Mouse (Mus musculus) cerebellum, adult 8-10 months (tissue): Measurements from ENCODE around the gene Stpg1.

Experiments
- DNase-seq: peaks from one replicate; pipeline ENCODE4 v3.0.0; 2022

Gene Stpg1

GRCm38 (mm10) chr4:135494521-135495396, at the start of gene Stpg1, which contains the start of gene Nipal3:
Gene Stpg1 (plus strand): TSS chr4:135494790.
Gene Nipal3 (minus strand): TSS chr4:135495038.
- peak; percentile 91 for DNase-seq

DNA sequence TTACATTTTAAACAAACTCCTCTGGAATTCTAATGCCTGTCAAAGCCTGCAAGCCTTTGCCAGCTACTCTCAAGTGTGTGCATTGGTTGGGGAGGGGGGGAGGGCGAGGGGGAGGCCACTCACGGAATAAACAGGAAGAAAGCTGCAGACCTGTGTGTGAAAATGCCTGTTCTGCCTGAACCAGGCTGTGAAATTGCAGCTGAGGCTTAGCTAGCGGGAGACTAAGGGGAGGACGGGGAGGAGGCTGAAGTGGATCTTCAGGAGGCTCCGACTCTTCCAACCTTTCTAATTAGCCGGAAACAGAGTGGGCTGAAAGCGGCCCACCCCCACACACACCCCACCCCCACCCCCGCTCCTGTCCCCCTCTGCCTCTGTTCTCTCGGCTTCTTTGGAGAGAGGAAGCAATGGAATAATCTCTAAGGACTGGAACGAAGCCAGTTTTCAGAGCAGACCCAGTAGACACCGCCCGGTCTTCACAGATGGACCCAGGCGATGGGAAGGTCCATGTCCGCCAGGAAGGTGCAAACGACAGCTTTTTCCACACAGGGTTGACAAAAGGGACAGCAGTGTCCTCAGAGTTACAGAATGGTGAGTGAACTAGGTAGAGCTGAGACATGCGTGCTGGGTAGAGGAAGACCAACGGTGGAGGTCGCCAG, 43.1 kb upstream of the Stpg1 start:
- DNase-seq = no peak

GRCm38 (mm10) chr4:135453164-135453563, 41.4 kb upstream of the Stpg1 start:
- no peak for DNase-seq

DNA sequence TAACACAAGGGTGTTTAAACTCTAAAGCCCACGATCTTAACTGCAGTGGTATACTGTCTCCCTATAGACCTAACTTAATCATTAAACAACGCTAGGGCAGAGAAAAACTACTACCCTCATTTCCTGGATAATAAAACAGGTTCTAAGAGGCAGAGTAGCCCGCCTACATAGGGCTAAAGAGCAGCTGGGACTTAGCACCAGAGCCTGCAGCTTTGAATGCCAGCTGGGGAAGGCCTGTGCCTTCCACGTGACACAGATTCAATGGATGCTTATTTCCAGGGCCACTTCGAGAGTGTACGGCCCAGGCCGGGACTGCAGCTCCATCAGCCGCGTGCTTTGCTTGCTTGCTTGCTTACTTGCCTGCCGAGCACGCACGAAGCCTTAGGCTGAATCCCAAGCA, 41.0 kb upstream of the Stpg1 start:
- DNase-seq = no peak

- DNase-seq = no peak
Measured at GRCm38 (mm10) chr4:135463406-135463805, 31.2 kb upstream of the Stpg1 start.

DNA sequence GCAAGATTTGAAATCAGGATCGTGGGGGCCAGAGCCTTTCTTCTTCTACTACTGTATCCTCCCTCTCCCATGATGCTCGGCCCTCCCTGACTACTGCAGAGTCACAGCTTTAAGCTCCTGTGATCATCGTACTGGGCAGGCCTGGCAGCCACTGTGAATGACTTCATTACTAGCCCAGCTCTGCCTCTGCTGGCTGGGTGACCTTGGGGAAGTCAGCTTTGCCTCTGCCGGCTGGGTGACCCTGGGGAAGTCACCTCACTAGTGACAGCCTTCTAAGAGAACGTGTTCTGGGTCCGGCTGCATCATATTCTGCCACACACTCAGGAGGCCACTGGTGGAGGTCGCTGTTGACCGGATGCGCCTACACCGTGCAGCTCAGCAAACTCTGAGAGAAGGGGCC, 16.7 kb upstream of the Stpg1 start:
- DNase-seq = no peak

- DNase-seq = no peak
Measured at GRCm38 (mm10) chr4:135480370-135480769, 14.2 kb upstream of the Stpg1 start.

- DNase-seq = no peak
Measured at GRCm38 (mm10) chr4:135485086-135485485, 9.5 kb upstream of the Stpg1 start.

DNA sequence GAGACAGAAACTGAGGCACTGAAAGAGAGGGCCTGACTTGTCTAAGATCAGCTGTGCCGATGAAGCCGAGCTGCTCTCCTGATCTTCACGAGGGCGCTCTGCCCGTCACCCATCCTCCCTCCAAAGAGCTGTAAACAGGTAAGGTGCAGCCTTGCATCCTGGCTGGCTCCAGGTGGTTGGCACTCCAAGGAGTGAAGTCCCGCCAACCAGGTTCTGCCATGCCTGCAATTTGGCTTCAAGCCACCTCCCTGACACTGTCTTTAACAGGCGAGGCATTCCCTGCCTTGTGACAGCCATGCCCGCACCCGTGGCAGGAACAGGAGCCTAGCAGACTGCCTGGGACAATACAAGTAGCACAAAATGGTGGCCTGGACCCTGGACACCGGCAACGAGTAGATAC, 8.2 kb upstream of the Stpg1 start:
- DNase-seq = peak; percentile 69

- DNase-seq = no peak
Measured at GRCm38 (mm10) chr4:135489256-135489655, 5.3 kb upstream of the Stpg1 start.

DNA sequence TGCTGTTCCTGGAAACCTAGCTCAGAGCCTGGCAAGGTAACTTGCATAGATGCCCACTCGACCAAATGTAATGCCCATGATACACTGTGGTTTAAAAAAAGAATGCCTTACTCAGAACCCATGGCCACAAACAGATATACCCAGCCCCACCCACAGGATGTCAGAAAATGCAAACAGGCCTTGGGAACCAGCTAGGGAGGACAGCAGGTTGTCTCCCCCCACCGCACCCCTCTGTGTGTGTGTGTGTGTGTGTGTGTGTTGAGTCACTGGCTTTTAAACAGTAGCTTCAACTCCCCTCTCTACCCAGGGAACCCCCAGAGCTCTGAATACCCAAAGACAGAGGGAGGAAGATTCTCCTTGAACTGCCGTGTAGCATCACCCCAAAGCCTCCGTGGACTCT, 1.3 kb upstream of the Stpg1 start:
- DNase-seq = no peak

DNA sequence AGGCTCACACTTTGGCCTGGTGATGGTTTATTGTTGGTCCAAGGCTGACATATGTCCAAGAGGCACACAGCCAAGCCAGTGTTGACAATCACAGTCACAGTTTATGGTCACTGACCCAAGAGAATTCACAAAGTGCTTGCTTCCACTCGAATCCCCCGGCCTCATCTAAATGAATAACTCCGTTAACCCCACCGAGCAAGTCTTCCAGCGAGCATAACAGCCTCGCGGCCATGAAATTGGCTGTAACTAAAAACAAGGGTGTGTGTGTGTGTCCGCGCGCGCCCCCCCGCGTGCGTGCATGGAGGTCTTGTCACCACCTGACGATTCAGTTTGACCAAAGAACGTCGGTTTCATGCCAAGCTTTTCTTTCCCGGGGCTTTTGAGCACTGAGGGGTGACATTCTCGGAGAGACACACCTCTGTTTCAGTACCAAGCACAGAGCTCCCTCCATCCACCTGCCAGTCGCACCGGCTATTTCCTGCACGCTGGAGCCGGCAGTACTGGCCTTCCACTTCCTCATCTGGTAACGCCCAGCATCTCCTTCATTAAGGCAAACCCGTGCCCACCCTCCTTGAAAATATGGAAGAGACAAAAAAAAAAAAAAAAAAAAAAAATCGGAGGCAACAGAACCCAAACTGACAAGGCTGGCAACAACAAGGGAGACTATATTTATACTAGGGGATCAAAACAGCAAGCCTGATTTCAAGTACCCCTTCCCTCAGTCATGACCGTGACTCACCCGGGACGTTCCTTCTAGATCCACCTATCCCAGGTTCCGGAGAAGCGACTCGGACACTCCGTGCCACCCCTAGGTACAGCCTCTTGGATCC, 684 bp upstream of the Stpg1 start:
- peak; percentile 67 for DNase-seq

DNA sequence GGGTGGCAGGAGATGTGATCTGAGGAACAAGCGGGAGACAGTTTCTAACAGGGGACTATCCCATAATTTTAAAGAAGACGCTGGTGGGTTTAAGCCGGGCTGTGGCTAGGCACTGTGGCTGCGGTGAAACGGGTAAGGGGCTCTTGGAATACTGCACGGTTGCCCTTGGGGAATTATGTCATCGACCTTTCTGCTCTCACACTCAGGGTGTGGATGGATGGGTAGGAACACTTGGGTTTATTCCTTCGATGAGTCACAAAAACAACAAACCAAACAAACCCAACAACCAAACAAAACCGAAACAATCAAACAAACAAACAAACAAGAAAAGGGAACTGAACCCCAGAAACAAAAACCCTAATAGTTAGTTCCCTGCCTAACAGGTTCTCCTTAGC, 804 bp downstream of the Stpg1 start:
- DNase-seq = no peak

GRCm38 (mm10) chr4:135495810-135496209, 1.2 kb downstream of the Stpg1 start:
- DNase-seq = peak; percentile 31

GRCm38 (mm10) chr4:135498136-135498535, 3.5 kb downstream of the Stpg1 start:
- DNase-seq = no peak

DNA sequence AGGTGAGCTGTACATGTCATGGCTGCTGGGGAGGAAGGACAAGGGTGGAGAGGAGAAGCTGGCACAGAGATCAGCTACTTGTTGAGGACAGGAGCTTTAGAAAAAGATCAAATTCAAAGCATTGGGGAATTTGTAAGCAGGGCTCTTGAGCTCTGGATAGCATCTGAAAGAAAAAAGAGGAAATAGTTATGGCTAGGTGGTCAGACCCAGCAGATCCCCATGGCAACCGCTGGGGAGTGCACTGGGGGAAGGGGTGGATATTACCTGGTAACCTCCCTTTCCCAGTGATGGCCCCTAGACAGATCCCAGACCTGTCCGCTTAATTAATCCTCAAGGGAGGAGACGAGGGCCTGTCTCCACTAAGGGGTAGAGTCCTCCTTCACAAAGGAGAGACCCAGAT, 5.2 kb downstream of the Stpg1 start:
- no peak for DNase-seq

GRCm38 (mm10) chr4:135501587-135501986, 7.0 kb downstream of the Stpg1 start:
- DNase-seq = no peak

DNA sequence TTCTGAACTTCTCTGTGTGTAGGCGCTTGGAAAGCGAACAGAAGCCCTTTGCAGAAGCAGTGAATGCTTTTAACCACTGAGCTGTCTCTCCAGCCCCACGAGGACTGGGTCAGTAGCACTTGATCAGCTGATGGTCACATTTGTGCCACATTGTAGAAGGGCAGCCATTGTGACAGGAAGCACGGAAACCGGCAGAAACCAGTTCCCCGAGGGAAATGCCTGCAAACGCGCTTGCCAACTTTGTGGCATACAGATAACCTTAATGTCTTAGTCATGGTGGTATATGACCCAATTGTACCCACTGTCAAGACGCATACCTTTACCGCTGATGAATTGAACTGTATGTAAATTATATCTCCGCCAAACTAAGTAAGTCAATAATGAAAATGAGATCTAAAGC, 11.2 kb downstream of the Stpg1 start:
- no peak for DNase-seq

GRCm38 (mm10) chr4:135507547-135508350, 13.2 kb downstream of the Stpg1 start:
- DNase-seq = peak; percentile 20

DNA sequence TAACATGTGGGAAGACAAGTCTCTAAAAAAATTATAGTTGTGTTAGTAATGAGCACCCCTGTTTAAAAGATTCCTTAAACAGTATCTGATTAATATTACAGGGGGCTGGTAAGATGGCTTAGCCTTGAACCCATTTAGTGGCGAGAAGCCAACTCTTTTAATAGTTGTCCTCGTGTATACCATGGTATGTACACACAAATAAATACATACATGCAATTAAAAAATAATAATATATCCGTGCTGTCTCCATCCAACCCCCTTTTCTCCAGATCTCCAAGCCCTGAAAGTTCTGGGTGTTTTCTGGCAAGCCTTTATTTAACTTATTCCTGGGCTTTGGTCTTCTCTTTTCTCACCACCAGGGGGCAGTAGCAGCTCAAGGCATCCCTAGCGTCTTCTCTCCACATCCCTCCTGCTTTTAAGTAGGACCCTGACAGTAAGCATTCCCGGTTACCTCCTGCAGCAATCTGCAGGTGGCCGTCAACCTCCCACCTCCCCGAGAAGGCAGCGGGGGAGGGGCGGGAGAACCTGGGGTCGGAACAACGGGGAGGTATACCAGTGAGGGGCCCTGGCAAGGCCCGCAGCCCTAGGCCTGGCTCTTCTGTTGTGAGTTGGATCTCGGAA, 13.9 kb downstream of the Stpg1 start:
- peak; percentile 67 for DNase-seq

DNA sequence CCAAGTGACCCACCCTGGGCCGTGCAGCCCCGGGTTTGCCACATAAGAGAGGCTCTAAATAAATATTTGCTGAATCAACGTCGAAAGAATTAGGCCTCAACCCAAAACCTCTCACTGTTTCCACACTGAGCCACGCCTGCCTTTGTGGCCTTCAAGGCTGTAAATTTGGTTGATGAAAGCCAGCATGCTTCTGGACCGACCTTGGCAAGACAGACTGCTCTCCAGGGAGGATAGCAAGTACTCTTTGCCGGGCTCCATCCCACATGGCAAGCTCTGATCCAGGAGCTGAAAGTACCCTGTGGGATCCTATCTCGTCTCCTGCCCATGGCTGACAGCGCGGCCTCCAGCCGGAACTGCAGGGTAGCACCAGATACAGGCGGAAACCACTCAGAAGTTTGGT, 14.9 kb downstream of the Stpg1 start:
- no peak for DNase-seq

DNA sequence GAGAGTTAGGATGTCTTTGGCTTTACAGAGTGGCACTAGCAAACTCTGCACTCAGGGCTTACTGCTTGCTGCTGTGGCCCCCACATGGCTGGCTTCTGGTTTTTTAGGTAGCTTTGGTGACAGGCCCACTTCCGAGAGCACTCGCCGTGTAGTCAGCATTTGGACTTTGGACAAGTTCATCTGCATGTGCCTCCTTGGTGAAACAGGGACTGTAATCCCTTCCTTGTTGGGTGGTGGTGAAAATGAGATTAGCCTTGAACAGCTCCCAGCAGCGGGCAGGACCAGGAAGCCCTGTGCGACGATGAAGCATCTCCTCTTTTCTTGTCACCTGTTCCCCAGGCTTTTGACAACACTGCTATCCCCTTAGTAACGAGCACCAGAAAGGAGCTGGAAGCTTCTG, 19.3 kb downstream of the Stpg1 start:
- no peak for DNase-seq
